Comparison of ENCODE assay signal across 8 mouse cellular contexts in genomic region chr5:105986401-105986800, GRCm38 (mm10).
A peak's percentile ranks its signal among the peaks of the same experiment; 100 is the strongest.
DNase-seq lines count a peak whose midpoint lies in the region; TF ChIP-seq lines count a peak whose summit lies in the region.

No protein-coding gene starts in this region.

- no peak overlapping the region for H3K4me3 ChIP-seq in liver, adult 2 months (ENCODE audit: insufficient read depth, low read depth, low read length)

- peak; percentile 6; the same call in 1 of the 2 replicates for TF ChIP-seq CTCF in liver, adult 2 months (IDR thresholded peaks at IDR 0.05; ENCODE audit: low read depth, low read length)

- 26% methylated on average over 7 of the region's 7 CpGs for WGBS in liver, adult 2 months

- H3K4me1 ChIP-seq in liver, adult 2 months (ENCODE audit: control insufficient read depth, insufficient read depth, low read length) = no peaks in the 10 kb centered on the region

- no peak overlapping the region for H3K27ac ChIP-seq in liver, adult 2 months (replicated peaks; ENCODE audit: insufficient read depth, low read depth, low read length)

- H3K36me3 ChIP-seq in liver, adult 2 months (ENCODE audit: control insufficient read depth, insufficient read depth, low read length) = no peaks in the 10 kb centered on the region

- no peak for TF ChIP-seq POLR2A in liver, adult 2 months (IDR thresholded peaks at IDR 0.05; ENCODE audit: extremely low read depth, insufficient read depth, low read length)

- DNase-seq in adrenal gland, adult 2 months = peak; percentile 7
- DNase-seq in adrenal gland, postnatal 4 days (ENCODE audit: low spot score in 2 of 2) = no peak
- peak; percentile 35 for DNase-seq in liver, adult 2 months (ENCODE audit: extremely low read depth, low read depth, low spot score)
- no peak for DNase-seq in liver
- peak; percentile 88 to 89 for DNase-seq in cerebellum, postnatal 14 days
- DNase-seq in layer of hippocampus, adult 9-10 months (ENCODE audit: low spot score) = peak; percentile 43
- peak; percentile 60 to 67 for DNase-seq in right cerebral cortex, adult 2 months (ENCODE audit: low spot score in 2 of 2)
- DNase-seq in urinary bladder, postnatal 4 days (ENCODE audit: low spot score in 2 of 2) = no peak

- no peaks in the 10 kb centered on the region for H3K79me2 ChIP-seq in liver, adult 2 months (ENCODE audit: control insufficient read depth, insufficient read depth, low read length)

- no peak overlapping the region for H3K9ac ChIP-seq in liver, adult 2 months (ENCODE audit: low read depth, low read length)

- H3K27me3 ChIP-seq in liver, adult 2 months (ENCODE audit: control insufficient read depth, insufficient read depth, low read length) = no peaks in the 10 kb centered on the region

Comparison
In these comparisons a context has a peak if more than half of its experiments do, and no peak if none do; other contexts are left out.
1. DNase-seq: peak in adrenal gland, adult 2 months (single experiment), liver, adult 2 months (single experiment), cerebellum, postnatal 14 days (2 of 2), layer of hippocampus, adult 9-10 months (single experiment) and right cerebral cortex, adult 2 months (2 of 2); none in adrenal gland, postnatal 4 days (0 of 2), liver (single experiment) and urinary bladder, postnatal 4 days (0 of 2).